Comparison of ENCODE assay signal across 32 mouse cellular contexts in the genomic region with DNA sequence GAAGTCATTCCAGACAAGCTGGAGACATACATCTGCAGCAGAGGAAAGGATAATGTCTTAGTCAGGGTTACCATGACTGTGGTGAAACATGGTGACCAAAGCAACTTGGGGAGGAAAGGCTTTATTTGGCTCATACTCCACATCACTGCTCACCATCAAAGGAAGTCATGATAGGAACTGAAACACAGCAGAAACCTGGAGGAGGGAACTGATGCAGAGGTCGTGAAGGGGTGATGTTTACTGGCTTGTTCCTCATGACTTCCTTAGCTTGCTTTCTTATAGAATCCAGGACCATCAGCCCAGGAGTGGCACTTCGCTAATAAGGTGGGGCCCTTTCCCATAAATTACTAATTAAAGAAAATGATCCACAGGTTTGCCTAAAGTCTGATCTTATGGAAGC.
"Had no signal": no experiment of that assay in that cellular context is flagged by ENCODE, and none has a peak within 500 bp of the region (broad histone marks: within the 10 kb centered on the region; RNA-seq: fewer than 3 reads in every experiment).

No protein-coding gene starts in this region.

- DNase-seq: left cerebral cortex, postnatal 4 days; liver; liver, embryonic 13.5 days; liver, postnatal 0 days; lung, adult 18-20 months; lung, adult 2 months; lung, embryonic 14.5 days; lung, postnatal 10 days; lung, postnatal 14 days; lung, postnatal 36 days; lung, postnatal 4 days; midbrain, embryonic 14.5 days had no signal

- H3K27me3 ChIP-seq: limb, embryonic 12.5 days; limb, embryonic 13.5 days; limb, embryonic 15.5 days; liver, embryonic 12.5 days; liver, embryonic 13.5 days; liver, embryonic 15.5 days; lung, embryonic 15.5 days; megakaryocyte, embryonic 14.5 days; midbrain, embryonic 12.5 days; midbrain, embryonic 13.5 days; midbrain, embryonic 15.5 days; neural tube, embryonic 12.5 days had no signal

- H3K4me1 ChIP-seq: limb, embryonic 10.5 days; limb, embryonic 12.5 days; limb, embryonic 13.5 days; limb, embryonic 15.5 days; liver, embryonic 12.5 days; liver, embryonic 13.5 days; liver, embryonic 15.5 days; lung, embryonic 15.5 days; megakaryocyte, embryonic 14.5 days; midbrain, embryonic 10.5 days; midbrain, embryonic 12.5 days; midbrain, embryonic 13.5 days; midbrain, embryonic 15.5 days; neural tube, embryonic 12.5 days had no signal

- H3K4me3 ChIP-seq: limb, embryonic 10.5 days; limb, embryonic 12.5 days; limb, embryonic 13.5 days; limb, embryonic 15.5 days; liver, embryonic 12.5 days; liver, embryonic 13.5 days; liver, embryonic 15.5 days; lung, embryonic 15.5 days; megakaryocyte, embryonic 14.5 days; midbrain, embryonic 10.5 days; midbrain, embryonic 12.5 days; midbrain, embryonic 13.5 days; midbrain, embryonic 15.5 days; myocyte; neural tube, embryonic 12.5 days had no signal

- H3K27ac ChIP-seq: limb, embryonic 10.5 days; limb, embryonic 12.5 days; limb, embryonic 13.5 days; limb, embryonic 15.5 days; liver, embryonic 12.5 days; liver, embryonic 13.5 days; liver, embryonic 14.5 days; liver, embryonic 15.5 days; lung, embryonic 15.5 days; macrophage; midbrain, embryonic 10.5 days; midbrain, embryonic 12.5 days; midbrain, embryonic 13.5 days; midbrain, embryonic 15.5 days; neural tube, embryonic 12.5 days had no signal

- ATAC-seq: liver, embryonic 12.5 days; liver, postnatal 0 days; lung, postnatal 0 days; midbrain, embryonic 13.5 days; midbrain, embryonic 15.5 days; midbrain, embryonic 16.5 days had no signal

- H3K9me3 ChIP-seq: limb, embryonic 10.5 days; limb, embryonic 12.5 days; limb, embryonic 13.5 days; limb, embryonic 15.5 days; liver, embryonic 12.5 days; liver, embryonic 13.5 days; liver, embryonic 15.5 days; lung, embryonic 15.5 days; megakaryocyte, embryonic 14.5 days; midbrain, embryonic 10.5 days; midbrain, embryonic 12.5 days; midbrain, embryonic 13.5 days; midbrain, embryonic 15.5 days; neural tube, embryonic 12.5 days had no signal

- H3K4me2 ChIP-seq: limb, embryonic 12.5 days; limb, embryonic 13.5 days; limb, embryonic 15.5 days; liver, embryonic 11.5 days; liver, embryonic 12.5 days; liver, embryonic 13.5 days; liver, embryonic 15.5 days; lung, embryonic 14.5 days; lung, embryonic 15.5 days; midbrain, embryonic 11.5 days; midbrain, embryonic 12.5 days; midbrain, embryonic 13.5 days; midbrain, embryonic 15.5 days; neural tube, embryonic 12.5 days had no signal

- H3K9ac ChIP-seq: limb, embryonic 12.5 days; limb, embryonic 13.5 days; limb, embryonic 15.5 days; liver, embryonic 12.5 days; liver, embryonic 13.5 days; liver, embryonic 14.5 days; liver, embryonic 15.5 days; liver, postnatal 0 days; lung, embryonic 14.5 days; lung, embryonic 15.5 days; midbrain, embryonic 12.5 days; midbrain, embryonic 13.5 days; midbrain, embryonic 15.5 days; neural tube, embryonic 12.5 days had no signal

- H3K36me3 ChIP-seq: limb, embryonic 10.5 days; limb, embryonic 12.5 days; limb, embryonic 13.5 days; limb, embryonic 15.5 days; liver, embryonic 12.5 days; liver, embryonic 13.5 days; liver, embryonic 15.5 days; lung, embryonic 15.5 days; midbrain, embryonic 10.5 days; midbrain, embryonic 12.5 days; midbrain, embryonic 13.5 days; midbrain, embryonic 15.5 days; neural tube, embryonic 12.5 days had no signal
